Mouse (Mus musculus): Measurements from ENCODE around the gene Ppp1r13b. TPM values are rescaled to one million over a fixed set of nuclear protein-coding genes. Genes with fewer than 3 reads are reported as not detected.
A peak's percentile ranks its signal among the peaks of the same experiment; 100 is the strongest.

Ppp1r13b gene
- polyA plus RNA-seq, 1 experiment from 2014 or later, result 3.6 TPM

DNA sequence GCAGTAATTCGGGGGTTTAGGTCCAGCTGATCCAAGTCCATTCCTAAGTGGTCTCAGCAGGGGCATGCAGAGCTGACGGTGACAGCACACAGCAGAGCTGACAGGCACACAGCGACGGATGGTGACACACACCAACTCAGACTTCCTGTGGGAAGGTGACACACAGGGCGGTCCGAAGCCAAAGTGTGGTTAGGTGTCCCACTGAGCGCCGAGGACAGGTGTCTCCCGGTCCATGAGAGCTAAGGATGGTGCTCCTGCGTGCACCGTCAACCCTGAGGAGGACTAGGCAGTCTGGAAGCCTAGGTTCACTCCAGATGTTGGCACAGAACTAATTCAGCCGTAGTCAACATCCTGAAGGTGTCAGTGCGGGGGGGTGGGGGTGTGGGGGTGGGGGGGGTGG lies 95.8 kb downstream of the Ppp1r13b start:
- Histone ChIP-seq H3K9ac (no peak overlapping the region), H3K9me3 (replicated peaks) (no peaks in the 10 kb centered on the region), H3K27ac (replicated peaks) (no peak overlapping the region), H3K4me2 (no peak overlapping the region), H3K27me3 (no peaks in the 10 kb centered on the region), H3K4me1 (replicated peaks) (peaks cover 74% of the 10 kb centered on the region), H3K36me3 (replicated peaks) (peaks cover 24% of the 10 kb centered on the region), H3K4me3 (replicated peaks) (no peak overlapping the region)
- ATAC-seq (ENCODE audit: insufficient read depth), result no peak
- 81% methylated on average over 13 of the region's 13 CpGs for WGBS (ENCODE audit: insufficient replicate concordance)

DNA sequence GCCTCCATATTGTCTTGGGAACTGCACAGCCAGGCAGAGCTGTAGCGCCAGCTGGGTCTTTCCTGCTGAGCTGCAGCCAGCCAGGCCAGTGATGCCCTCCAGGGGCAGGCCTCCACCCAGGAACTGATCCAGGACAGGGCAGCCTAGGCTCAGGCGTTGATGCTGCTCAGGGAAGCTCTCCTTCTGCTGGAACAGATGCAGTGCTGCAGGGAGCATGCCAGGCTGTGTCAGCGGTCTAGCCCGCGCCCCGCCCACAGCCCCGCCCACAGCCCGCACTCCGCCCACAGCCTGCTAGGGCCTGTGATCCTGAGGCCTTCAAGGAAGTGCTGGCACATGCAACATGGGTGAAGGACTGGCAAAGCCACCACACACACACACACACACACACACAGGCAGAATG lies 98.1 kb downstream of the Ppp1r13b start:
- 7% methylated on average over 9 of the region's 9 CpGs for WGBS (ENCODE audit: insufficient replicate concordance)
- Histone ChIP-seq H3K27ac (replicated peaks) (0 out of 2 replicates have a peak overlapping the region, but pooled peaks have one; percentile 34), H3K27me3 (no peaks in the 10 kb centered on the region), H3K4me2 (0 out of 2 replicates have a peak overlapping the region, but pooled peaks have one; percentile 21), H3K9ac (no peak overlapping the region), H3K9me3 (replicated peaks) (no peaks in the 10 kb centered on the region), H3K4me3 (replicated peaks) (no peak overlapping the region), H3K4me1 (replicated peaks) (peaks cover 51% of the 10 kb centered on the region), H3K36me3 (replicated peaks) (peaks cover 47% of the 10 kb centered on the region)
- no peak for ATAC-seq (ENCODE audit: insufficient read depth)

DNA sequence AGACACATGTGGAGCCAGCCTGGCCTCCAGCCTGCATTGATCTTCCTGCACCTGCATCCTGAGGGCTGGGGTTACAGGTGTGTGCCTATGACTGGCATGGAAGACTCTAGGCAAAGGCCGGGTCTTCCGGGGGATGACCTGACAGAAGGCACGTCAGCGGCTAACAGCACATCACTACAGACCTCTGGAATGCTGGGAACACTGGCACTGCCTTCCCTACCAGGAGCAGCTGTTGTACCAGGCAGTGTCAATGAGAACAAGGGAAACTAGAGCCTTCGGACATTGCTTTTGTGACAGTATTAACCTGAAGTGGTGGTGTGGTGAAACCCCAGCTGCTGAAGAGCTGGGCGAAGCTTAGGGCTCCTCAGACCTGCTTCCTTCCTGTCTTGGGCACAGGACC lies 99.1 kb downstream of the Ppp1r13b start:
- Histone ChIP-seq H3K27me3 (no peaks in the 10 kb centered on the region), H3K4me1 (replicated peaks) (peaks cover 47% of the 10 kb centered on the region), H3K4me3 (replicated peaks) (no peak overlapping the region), H3K4me2 (no peak overlapping the region), H3K9ac (no peak overlapping the region), H3K27ac (replicated peaks) (no peak overlapping the region), H3K9me3 (replicated peaks) (no peaks in the 10 kb centered on the region), H3K36me3 (replicated peaks) (peaks cover 57% of the 10 kb centered on the region)
- 81% methylated on average over 6 of the region's 6 CpGs for WGBS (ENCODE audit: insufficient replicate concordance)
- ATAC-seq (ENCODE audit: insufficient read depth), result no peak

DNA sequence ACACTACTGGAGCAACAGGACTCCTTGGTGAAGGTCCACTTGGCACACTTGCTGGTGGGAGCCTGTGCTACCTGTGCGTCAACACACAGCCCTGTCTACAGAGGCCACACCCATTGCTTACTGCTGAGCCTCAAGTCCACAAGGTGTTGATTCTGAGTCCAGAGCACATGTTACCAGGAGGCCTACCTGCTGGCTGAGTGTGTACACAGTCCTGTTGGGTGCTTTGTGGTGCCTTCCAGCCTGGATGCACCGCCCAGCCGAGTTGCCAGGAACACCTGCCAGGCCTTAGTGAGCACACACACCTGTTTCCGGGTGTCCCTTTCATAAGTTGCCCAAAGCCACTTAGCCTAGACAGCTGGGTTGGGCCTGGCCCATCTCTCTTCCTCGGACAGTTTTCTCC lies 104.4 kb downstream of the Ppp1r13b start:
- no peaks in the 10 kb centered on the region for H3K27me3 ChIP-seq
- no peaks in the 10 kb centered on the region for H3K9me3 ChIP-seq (replicated peaks)
- H3K4me3 ChIP-seq (replicated peaks), result no peak overlapping the region
- no peak for ATAC-seq (ENCODE audit: insufficient read depth)
- peaks cover 80% of the 10 kb centered on the region for H3K36me3 ChIP-seq (replicated peaks)
- no peak overlapping the region for H3K4me2 ChIP-seq
- WGBS (ENCODE audit: insufficient replicate concordance), result 82% methylated on average over 5 of the region's 5 CpGs
- H3K27ac ChIP-seq (replicated peaks), result no peak overlapping the region
- no peak overlapping the region for H3K9ac ChIP-seq
- H3K4me1 ChIP-seq (replicated peaks), result peaks cover under 1% of the 10 kb centered on the region

DNA sequence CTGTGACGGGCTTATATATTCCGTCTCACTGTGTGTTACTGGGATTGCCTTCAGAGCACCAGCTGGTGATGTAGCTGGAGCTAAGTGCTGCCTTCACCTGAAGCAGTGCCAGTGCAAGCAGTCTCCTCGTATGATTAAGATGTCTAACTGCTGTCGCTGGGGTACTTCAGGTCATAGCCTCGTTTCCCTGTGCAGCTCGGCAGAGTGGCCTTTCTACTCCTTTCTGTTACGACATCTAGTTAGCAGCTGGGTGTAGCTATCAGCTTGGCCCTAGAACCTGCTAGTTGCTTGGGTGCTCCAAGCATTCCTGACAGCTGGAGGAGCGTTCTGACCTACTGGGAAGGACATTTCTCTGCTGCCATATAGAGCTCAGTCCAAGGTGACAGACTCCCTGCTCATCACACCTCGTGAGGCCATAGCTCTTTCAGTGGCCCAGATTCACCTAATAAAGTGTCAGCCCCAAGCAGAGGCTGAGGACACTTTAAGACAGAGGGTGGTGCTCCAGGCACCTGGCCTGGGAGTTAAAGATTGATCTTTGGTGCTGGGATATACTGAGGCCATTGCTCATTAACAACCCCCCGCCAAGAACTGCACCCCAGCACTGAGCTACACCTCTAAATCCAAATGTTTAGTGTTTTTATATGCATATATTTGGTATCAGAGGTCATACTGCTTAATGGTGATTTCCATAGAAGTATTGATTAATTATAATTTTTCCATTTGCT lies 107.3 kb downstream of the Ppp1r13b start:
- no peaks in the 10 kb centered on the region for H3K27me3 ChIP-seq
- ATAC-seq (ENCODE audit: insufficient read depth), result no peak
- H3K4me2 ChIP-seq, result no peak overlapping the region
- 75% methylated on average over 10 of the region's 10 CpGs for WGBS (ENCODE audit: insufficient replicate concordance)
- no peak overlapping the region for H3K9ac ChIP-seq
- H3K4me1 ChIP-seq (replicated peaks), result no peaks in the 10 kb centered on the region
- no peak overlapping the region for H3K4me3 ChIP-seq (replicated peaks)
- no peak overlapping the region for H3K27ac ChIP-seq (replicated peaks)
- H3K9me3 ChIP-seq (replicated peaks), result no peaks in the 10 kb centered on the region
- peaks cover 68% of the 10 kb centered on the region for H3K36me3 ChIP-seq (replicated peaks)

DNA sequence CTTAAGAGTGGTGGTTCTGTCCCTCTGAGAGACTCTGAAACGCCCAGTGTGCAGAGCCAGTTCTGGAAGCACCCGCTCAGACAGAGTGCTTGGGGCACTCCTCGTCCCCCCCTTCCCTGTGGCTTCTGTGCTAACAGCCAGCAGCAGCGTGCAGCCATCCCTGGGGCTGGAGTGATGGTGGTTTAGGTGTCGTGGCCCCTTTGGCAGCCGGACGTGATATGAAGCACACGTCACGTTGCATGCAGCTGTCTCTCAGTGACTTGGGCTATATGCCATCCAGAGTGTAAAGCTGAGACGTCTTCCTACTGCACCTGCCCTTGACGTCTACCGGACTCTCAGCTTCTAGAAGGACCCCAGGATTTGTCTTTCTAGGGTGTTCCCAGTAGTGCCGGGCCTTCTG lies 109.4 kb downstream of the Ppp1r13b start:
- H3K4me3 ChIP-seq (replicated peaks), result no peak overlapping the region
- ATAC-seq (ENCODE audit: insufficient read depth), result no peak
- H3K36me3 ChIP-seq (replicated peaks), result peaks cover 60% of the 10 kb centered on the region
- no peaks in the 10 kb centered on the region for H3K9me3 ChIP-seq (replicated peaks)
- no peak overlapping the region for H3K4me2 ChIP-seq
- no peak overlapping the region for H3K9ac ChIP-seq
- H3K27me3 ChIP-seq, result no peaks in the 10 kb centered on the region
- H3K4me1 ChIP-seq (replicated peaks), result peaks cover 11% of the 10 kb centered on the region
- WGBS (ENCODE audit: insufficient replicate concordance), result 83% methylated on average over 13 of the region's 13 CpGs
- H3K27ac ChIP-seq (replicated peaks), result no peak overlapping the region

DNA sequence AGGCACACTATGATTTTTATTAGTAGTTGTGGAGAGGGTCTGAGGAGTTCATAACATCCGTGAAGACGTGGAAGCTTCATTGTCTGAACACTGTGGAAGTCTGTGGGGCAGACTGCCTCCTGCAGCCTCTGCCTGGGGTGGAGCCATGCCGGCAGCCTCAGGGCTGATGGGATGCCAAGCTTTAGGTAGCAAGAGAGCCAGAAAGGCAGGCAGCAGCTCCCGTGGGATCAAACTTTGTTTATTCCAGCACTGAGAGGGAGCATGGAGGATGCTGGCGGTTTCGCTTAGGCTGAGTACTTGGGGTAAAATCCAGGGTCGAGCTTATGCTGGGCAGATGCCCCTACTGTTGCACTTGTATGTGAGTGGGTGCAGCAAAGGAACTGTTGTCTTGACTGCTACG lies 110.7 kb downstream of the Ppp1r13b start:
- no peak for ATAC-seq (ENCODE audit: insufficient read depth)
- Histone ChIP-seq H3K27ac (replicated peaks) (no peak overlapping the region), H3K9me3 (replicated peaks) (no peaks in the 10 kb centered on the region), H3K36me3 (replicated peaks) (peaks cover 54% of the 10 kb centered on the region), H3K27me3 (no peaks in the 10 kb centered on the region), H3K4me2 (no peak overlapping the region), H3K4me1 (replicated peaks) (peaks cover 15% of the 10 kb centered on the region), H3K4me3 (replicated peaks) (no peak overlapping the region), H3K9ac (no peak overlapping the region)
- 83% methylated on average over 8 of the region's 8 CpGs for WGBS (ENCODE audit: insufficient replicate concordance)

DNA sequence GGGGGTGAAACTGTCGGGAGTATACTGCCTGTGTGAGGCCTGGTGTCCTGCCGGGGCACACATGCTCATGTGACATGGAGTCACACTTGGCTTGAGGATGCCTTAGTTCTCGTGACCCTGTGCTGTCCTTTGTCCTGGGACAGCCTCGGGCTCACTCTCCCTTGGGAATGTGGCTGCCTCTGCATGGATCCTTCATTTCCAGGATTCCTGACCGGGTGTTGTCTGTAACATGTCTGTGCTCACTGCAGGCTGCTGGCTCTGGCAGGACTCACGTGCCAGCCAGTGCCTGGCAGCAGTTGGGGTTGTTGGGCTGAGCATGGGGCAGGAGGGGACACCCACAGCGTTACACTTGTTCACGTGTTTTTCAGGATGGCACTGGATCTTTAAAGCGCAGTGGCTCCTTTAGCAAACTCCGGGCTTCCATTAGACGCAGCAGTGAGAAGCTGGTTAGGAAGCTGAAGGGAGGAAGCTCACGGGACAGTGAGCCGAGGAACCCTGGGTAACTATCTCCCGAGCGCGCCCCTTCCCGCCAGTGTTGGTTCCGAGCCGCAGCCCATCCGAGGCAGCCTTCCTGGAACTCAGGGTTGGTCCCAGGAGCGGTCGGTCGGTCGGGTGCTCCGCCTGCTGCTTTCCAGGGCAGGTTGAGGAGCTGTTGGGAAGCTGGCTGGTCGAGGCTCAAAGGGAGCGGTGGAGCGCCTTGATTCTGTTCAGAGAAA lies 112.6 kb downstream of the Ppp1r13b start:
- WGBS (ENCODE audit: insufficient replicate concordance), result 89% methylated on average over 28 of the region's 28 CpGs
- no peak for ATAC-seq (ENCODE audit: insufficient read depth)
- Histone ChIP-seq H3K4me2 (no peak overlapping the region), H3K36me3 (replicated peaks) (peaks cover 50% of the 10 kb centered on the region), H3K9me3 (replicated peaks) (no peaks in the 10 kb centered on the region), H3K27me3 (no peaks in the 10 kb centered on the region), H3K27ac (replicated peaks) (no peak overlapping the region), H3K4me3 (replicated peaks) (no peak overlapping the region), H3K9ac (no peak overlapping the region), H3K4me1 (replicated peaks) (peaks cover 19% of the 10 kb centered on the region)

DNA sequence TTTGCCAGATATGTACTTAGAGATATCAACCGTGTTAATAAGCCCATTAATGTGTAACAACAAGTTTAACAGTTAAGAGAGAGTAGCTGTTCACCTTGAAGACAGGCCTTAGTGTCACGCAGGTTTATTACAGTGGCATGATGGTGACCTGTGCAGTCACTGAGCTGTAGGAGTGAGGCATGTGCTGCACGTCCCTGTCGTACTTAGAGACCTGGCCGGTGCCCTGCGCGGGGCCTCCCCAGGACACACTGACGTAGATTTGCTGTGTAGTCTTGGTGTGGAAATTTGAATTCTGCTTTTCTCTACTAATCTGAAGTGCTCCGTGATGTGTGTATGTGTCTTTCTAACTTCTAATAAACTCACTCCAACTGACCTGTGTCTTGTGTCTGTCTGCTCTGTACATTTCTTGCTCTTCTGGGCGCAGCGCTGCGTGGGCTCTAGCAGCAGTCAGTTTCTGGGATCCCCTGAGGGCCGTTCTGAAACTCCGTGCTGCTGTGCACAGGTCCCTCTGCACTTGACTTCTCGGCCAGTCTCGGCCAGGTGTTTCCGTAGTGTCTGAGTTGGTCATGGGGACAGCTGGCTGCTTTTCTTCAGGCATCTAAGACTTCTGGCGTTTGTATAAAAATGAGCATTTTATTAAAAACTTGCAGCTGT lies 113.3 kb downstream of the Ppp1r13b start:
- Histone ChIP-seq H3K27me3 (no peaks in the 10 kb centered on the region), H3K27ac (replicated peaks) (no peak overlapping the region), H3K9ac (no peak overlapping the region), H3K4me3 (replicated peaks) (no peak overlapping the region), H3K4me2 (peak overlapping the region; percentile 23; the same call in 1 of the 2 replicates), H3K36me3 (replicated peaks) (peaks cover 57% of the 10 kb centered on the region), H3K4me1 (replicated peaks) (peaks cover 19% of the 10 kb centered on the region), H3K9me3 (replicated peaks) (no peaks in the 10 kb centered on the region)
- 86% methylated on average over 18 of the region's 18 CpGs for whole genome bisulfite sequencing (ENCODE audit: insufficient replicate concordance)
- no peak for ATAC-seq (ENCODE audit: insufficient read depth)

DNA sequence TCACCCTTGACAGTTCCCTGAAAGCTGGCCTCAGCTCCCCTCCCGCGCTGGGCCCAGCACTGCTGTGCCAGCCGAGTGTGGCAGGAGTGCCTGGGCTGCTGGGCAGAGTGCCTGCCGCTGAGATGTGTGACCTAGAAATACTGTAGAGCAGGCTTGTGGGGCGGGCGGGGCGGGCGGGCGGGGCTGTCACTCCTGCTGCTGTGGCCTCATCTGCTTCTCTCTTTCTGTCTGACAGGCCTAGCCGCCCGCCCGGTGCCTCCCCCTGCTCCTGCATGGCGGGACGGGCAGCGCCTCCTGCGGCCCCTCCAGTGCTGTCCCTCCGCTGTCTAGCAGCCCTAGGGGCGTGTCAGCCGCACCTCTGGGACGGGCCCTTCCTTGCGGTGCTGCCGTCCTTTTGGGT lies 113.8 kb downstream of the Ppp1r13b start:
- peaks cover 63% of the 10 kb centered on the region for H3K36me3 ChIP-seq (replicated peaks)
- ATAC-seq (ENCODE audit: insufficient read depth), result 0 out of 2 replicates have a peak, but pooled peaks have one; percentile 13

DNA sequence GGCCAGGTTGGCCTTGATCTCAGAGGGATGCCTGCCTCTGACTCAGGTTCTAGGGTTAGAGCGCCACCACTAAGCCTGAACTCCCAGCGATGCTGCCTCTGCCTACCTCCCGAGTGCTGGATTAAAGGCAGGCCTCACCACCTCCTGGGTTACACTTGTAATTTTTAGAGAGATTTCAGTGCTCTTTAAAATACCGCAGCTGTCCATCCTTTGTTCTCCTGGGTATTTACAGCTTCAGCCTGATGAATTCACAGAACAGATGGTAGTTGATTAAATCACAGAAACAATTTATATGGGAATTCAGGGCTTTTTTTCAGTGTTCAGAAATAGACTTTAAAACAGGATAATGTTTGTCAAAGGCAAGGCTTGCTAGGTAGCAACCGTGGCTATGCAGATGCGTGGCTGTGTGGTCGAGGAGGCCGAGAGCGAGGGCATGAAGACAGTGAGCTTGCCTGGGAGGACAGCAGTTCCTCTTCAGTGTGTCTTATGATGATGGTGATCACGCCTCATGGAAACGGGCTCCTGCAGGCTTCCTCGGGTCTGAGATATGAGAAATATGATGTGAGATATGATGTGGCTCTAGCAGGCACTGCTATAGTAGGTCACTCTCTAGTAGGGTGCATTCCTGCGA lies 116.3 kb downstream of the Ppp1r13b start:
- Histone ChIP-seq H3K4me2 (no peak overlapping the region), H3K27ac (replicated peaks) (0 out of 2 replicates have a peak overlapping the region, but pooled peaks have one; percentile 78), H3K9ac (no peak overlapping the region), H3K4me1 (replicated peaks) (peaks cover 38% of the 10 kb centered on the region), H3K9me3 (replicated peaks) (no peaks in the 10 kb centered on the region), H3K27me3 (no peaks in the 10 kb centered on the region), H3K4me3 (replicated peaks) (no peak overlapping the region), H3K36me3 (replicated peaks) (peaks cover 74% of the 10 kb centered on the region)
- 80% methylated on average over 13 of the region's 13 CpGs for WGBS (ENCODE audit: insufficient replicate concordance)
- no peak for ATAC-seq (ENCODE audit: insufficient read depth)

More for the DNA sequence above, 113.8 kb downstream of the Ppp1r13b start:
- 41% methylated on average over 22 of the region's 22 CpGs for WGBS (ENCODE audit: insufficient replicate concordance)
- Histone ChIP-seq H3K4me2 (peak overlapping the region; percentile 23), H3K9me3 (replicated peaks) (no peaks in the 10 kb centered on the region), H3K27ac (replicated peaks) (no peak overlapping the region), H3K9ac (no peak overlapping the region), H3K27me3 (no peaks in the 10 kb centered on the region), H3K4me1 (replicated peaks) (peaks cover 24% of the 10 kb centered on the region), H3K4me3 (replicated peaks) (no peak overlapping the region)
